Mouse (Mus musculus): ENCODE measurements around the gene Uqcr11.

Gene Uqcr11

GRCm38 (mm10) chr10:80376160-80376559, 30.5 kb downstream of the Uqcr11 start:
- peak; percentile 82 to 91 for DNase-seq (ENCODE audit: low spot score in 2 of 2)

- DNase-seq (ENCODE audit: low spot score in 2 of 2) = peak; percentile 54 to 79
Measured at GRCm38 (mm10) chr10:80374063-80374462, 32.6 kb downstream of the Uqcr11 start.

GRCm38 (mm10) chr10:80372706-80373105, 33.9 kb downstream of the Uqcr11 start:
- no peak for DNase-seq (ENCODE audit: low spot score in 2 of 2)

GRCm38 (mm10) chr10:80371983-80372382, 34.6 kb downstream of the Uqcr11 start:
- no peak for DNase-seq (ENCODE audit: low spot score in 2 of 2)

GRCm38 (mm10) chr10:80371411-80371966, 35.1 kb downstream of the Uqcr11 start:
- DNase-seq (ENCODE audit: low spot score in 2 of 2) = peak in 1 of 2 experiments; percentile 64

- no peak for DNase-seq (ENCODE audit: low spot score in 2 of 2)
Measured at GRCm38 (mm10) chr10:80369995-80370747, 36.5 kb downstream of the Uqcr11 start.

GRCm38 (mm10) chr10:80368392-80368791, 38.2 kb downstream of the Uqcr11 start:
- no peak for DNase-seq (ENCODE audit: low spot score in 2 of 2)

- no peak for DNase-seq (ENCODE audit: low spot score in 2 of 2)
Measured at GRCm38 (mm10) chr10:80367954-80368353, 38.7 kb downstream of the Uqcr11 start.

- DNase-seq (ENCODE audit: low spot score in 2 of 2) = no peak
Measured at GRCm38 (mm10) chr10:80365736-80366135, 40.9 kb downstream of the Uqcr11 start.

GRCm38 (mm10) chr10:80363734-80364133, 42.9 kb downstream of the Uqcr11 start:
- no peak for DNase-seq (ENCODE audit: low spot score in 2 of 2)

- no peak for DNase-seq (ENCODE audit: low spot score in 2 of 2)
Measured at GRCm38 (mm10) chr10:80357994-80358639, 48.5 kb downstream of the Uqcr11 start.

GRCm38 (mm10) chr10:80357336-80357735, 49.3 kb downstream of the Uqcr11 start:
- no peak for DNase-seq (ENCODE audit: low spot score in 2 of 2)

- no peak for DNase-seq (ENCODE audit: low spot score in 2 of 2)
Measured at GRCm38 (mm10) chr10:80356737-80357136, 49.9 kb downstream of the Uqcr11 start.

- DNase-seq (ENCODE audit: low spot score in 2 of 2) = no peak
Measured at GRCm38 (mm10) chr10:80356001-80356682, 50.5 kb downstream of the Uqcr11 start, which contains the start of gene Plk5. Gene Plk5 (plus strand): TSS chr10:80356459.

GRCm38 (mm10) chr10:80355431-80355830, 51.2 kb downstream of the Uqcr11 start:
- DNase-seq (ENCODE audit: low spot score in 2 of 2) = no peak
